Mouse (Mus musculus) midbrain, embryonic 16.5 days (tissue): ENCODE results near the gene 2610001J05Rik. TPM values are rescaled to one million over a fixed set of nuclear protein-coding genes. Genes with fewer than 3 reads are reported as not detected.
A peak's percentile ranks its signal among the peaks of the same experiment; 100 is the strongest.

ENCODE experiments used
- ATAC-seq: fragments of 200-750 bp; cut with Nextera tagmentation; 2 replicates; pipeline ENCODE4 v1.8.0; 2017; ENCODE audit warnings: moderate TSS enrichment
- H3K27ac ChIP-seq: fragments of 300-500 bp; sonication (generic); 2 replicates; pipeline ENCODE4 v1.5.1; 2014; ENCODE audit warnings: mild to moderate bottlenecking, low read length, mixed read lengths
- H3K27me3 ChIP-seq: fragments of 300-500 bp; sonication (generic); 2 replicates; pipeline ENCODE4 v1.6.1; 2014; ENCODE audit warnings: low read depth, low read length, mixed read lengths; ENCODE audit not compliant: control insufficient read depth, insufficient read depth
- H3K36me3 ChIP-seq: fragments of 300-500 bp; sonication (generic); 2 replicates; pipeline ENCODE4 v1.6.1; 2014; ENCODE audit warnings: mild to moderate bottlenecking, low read length, moderate library complexity, mixed read lengths; ENCODE audit not compliant: control insufficient read depth, insufficient read depth
- H3K4me1 ChIP-seq: fragments of 300-500 bp; sonication (generic); 2 replicates; pipeline ENCODE4 v1.6.1; 2014; ENCODE audit warnings: mild to moderate bottlenecking, low read length, mixed read lengths; ENCODE audit not compliant: control insufficient read depth, insufficient read depth
- H3K4me2 ChIP-seq: fragments of 300-500 bp; sonication (generic); 2 replicates; pipeline ENCODE4 v1.6.1; 2014; ENCODE audit warnings: mild to moderate bottlenecking, low read length, mixed read lengths
- H3K4me3 ChIP-seq: fragments of 300-500 bp; sonication (generic); 2 replicates; pipeline ENCODE4 v1.5.1; 2014; ENCODE audit warnings: low read depth, mild to moderate bottlenecking, low read length, moderate library complexity, mixed read lengths
- H3K9ac ChIP-seq: fragments of 300-500 bp; sonication (generic); 2 replicates; pipeline ENCODE4 v1.6.1; 2014; ENCODE audit warnings: low read depth, low read length, mixed read lengths
- H3K9me3 ChIP-seq: fragments of 300-500 bp; sonication (generic); replicated peaks from 2 replicates; pipeline ENCODE4 v1.6.1; 2014; ENCODE audit warnings: mild to moderate bottlenecking, low read length, mixed read lengths; ENCODE audit not compliant: control insufficient read depth, poor library complexity, severe bottlenecking
- WGBS: fragments of 180-500 bp; shearing (Covaris S2); extraction: QIAGEN DNeasy Blood & Tissue Kit; methylation state at CpG from one replicate; pipeline ENCODE4 v1.1.7; 2014; 5-methylcytosine and 5-hydroxymethylcytosine counted together
- polyA plus RNA-seq: library from polyadenylated mRNA; unstranded; fragments of >200 nt; fragmentation: Nextera tagmentation; extraction: Ambion mirVana; gene quantifications from 2 replicates; pipeline ENCODE4 v1.2.1, GENCODE M21; 2015

Gene 2610001J05Rik
- polyA plus RNA-seq, 1 experiment from 2014 or later = 110 TPM

GRCm38 (mm10) chr6:13837916-13838676, 33.2 kb downstream of the 2610001J05Rik start:
- H3K9me3 ChIP-seq = no peaks in the 10 kb centered on the region
- peaks cover 5% of the 10 kb centered on the region for H3K4me1 ChIP-seq
- WGBS = under 1% methylated on average over 19 of the region's 19 CpGs
- H3K9ac ChIP-seq = peak overlapping the region; percentile 74
- H3K4me3 ChIP-seq = peak overlapping the region; percentile 56
- peak overlapping the region; percentile 97 for H3K27ac ChIP-seq
- H3K27me3 ChIP-seq = no peaks in the 10 kb centered on the region
- peak overlapping the region; percentile 86 for H3K4me2 ChIP-seq
- no peaks in the 10 kb centered on the region for H3K36me3 ChIP-seq
- peak; percentile 44 for ATAC-seq

DNA sequence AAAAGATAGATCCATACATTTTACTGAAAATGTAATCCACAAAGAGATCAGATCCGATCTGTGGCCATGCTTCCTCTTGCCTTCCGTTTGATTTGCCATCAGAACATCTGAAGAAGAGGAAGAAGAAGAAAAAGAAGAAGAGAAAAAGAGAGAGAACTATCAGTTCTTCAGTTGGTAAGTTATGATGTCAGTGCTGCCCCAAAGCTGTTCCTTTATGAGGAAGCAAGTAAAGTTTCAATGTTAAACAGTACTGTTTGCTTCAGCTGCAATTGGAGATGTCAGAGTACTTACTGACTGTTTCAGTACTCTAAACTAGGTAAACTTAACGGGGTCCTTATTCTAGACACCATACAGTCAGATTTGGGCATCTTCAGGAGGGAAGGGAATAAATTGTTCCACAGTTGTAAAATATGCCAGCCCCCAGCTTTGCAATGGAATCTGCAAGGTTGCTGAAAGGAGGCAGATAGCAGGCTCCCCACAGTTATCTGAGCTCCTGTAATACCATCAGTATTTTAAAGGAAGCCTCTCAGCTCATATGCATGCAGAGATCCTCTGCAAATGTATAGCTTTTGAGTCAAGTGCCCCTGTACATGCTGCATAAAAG, 34.2 kb downstream of the 2610001J05Rik start:
- Histone ChIP-seq H3K27me3 (no peaks in the 10 kb centered on the region), H3K27ac (peak overlapping the region; percentile 97), H3K4me1 (peaks cover 14% of the 10 kb centered on the region), H3K9me3 (no peaks in the 10 kb centered on the region), H3K9ac (peak overlapping the region; percentile 74), H3K4me3 (peak overlapping the region; percentile 56), H3K4me2 (peak overlapping the region; percentile 86), H3K36me3 (no peaks in the 10 kb centered on the region)
- WGBS = 47% methylated on average over 3 of the region's 3 CpGs
- no peak for ATAC-seq

GRCm38 (mm10) chr6:13835720-13836665, 35.3 kb downstream of the 2610001J05Rik start:
- Histone ChIP-seq H3K36me3 (no peaks in the 10 kb centered on the region), H3K27me3 (no peaks in the 10 kb centered on the region), H3K4me2 (peak overlapping the region; percentile 86), H3K9me3 (no peaks in the 10 kb centered on the region), H3K9ac (peak overlapping the region; percentile 74), H3K4me1 (peaks cover 19% of the 10 kb centered on the region), H3K27ac (peak overlapping the region; percentile 97), H3K4me3 (peak overlapping the region; percentile 56)
- 25% methylated on average over 17 of the region's 17 CpGs for WGBS
- peak; percentile 52 for ATAC-seq

DNA sequence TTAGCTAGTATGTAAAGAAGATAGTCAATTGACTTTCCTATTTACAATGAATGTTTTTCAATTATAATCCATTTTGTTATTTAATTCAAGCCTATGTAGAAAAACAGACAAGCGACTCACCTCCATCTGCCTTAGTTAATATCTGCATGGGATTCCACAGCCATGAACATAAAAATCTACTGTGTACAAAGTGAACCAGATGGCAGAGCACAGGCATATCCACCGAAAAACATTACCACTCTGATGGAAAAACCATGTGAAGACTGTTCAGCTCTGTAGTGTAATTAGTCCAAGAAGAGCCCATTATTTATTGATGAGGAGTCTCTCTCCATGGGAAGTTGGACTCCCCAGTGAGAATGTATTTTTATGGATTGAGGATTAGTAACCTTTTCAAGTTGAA, 38.5 kb downstream of the 2610001J05Rik start:
- Histone ChIP-seq H3K9ac (no peak overlapping the region), H3K4me2 (peak overlapping the region; percentile 38), H3K36me3 (no peaks in the 10 kb centered on the region), H3K9me3 (no peaks in the 10 kb centered on the region), H3K4me1 (peaks cover 23% of the 10 kb centered on the region), H3K27ac (no peak overlapping the region), H3K27me3 (no peaks in the 10 kb centered on the region), H3K4me3 (peak overlapping the region; percentile 12)
- ATAC-seq = no peak
- 57% methylated on average over 2 of the region's 2 CpGs for WGBS

- H3K4me1 ChIP-seq = peaks cover 23% of the 10 kb centered on the region
- WGBS = 89% methylated on average over 1 of the region's 1 CpGs
- no peak overlapping the region for H3K9ac ChIP-seq
- no peak overlapping the region for H3K4me2 ChIP-seq
- H3K27me3 ChIP-seq = no peaks in the 10 kb centered on the region
- no peak overlapping the region for H3K4me3 ChIP-seq
- H3K9me3 ChIP-seq = no peaks in the 10 kb centered on the region
- ATAC-seq = no peak
- no peak overlapping the region for H3K27ac ChIP-seq
- 0 out of 2 replicates have a peak, but pooled peaks cover 2% of the 10 kb centered on the region for H3K36me3 ChIP-seq
Measured at GRCm38 (mm10) chr6:13828877-13829276, 42.4 kb downstream of the 2610001J05Rik start.

Other genes with a start within 250 kb of the 2610001J05Rik start
- gene Bmt2, start 193.6 kb downstream of the 2610001J05Rik start, polyA plus RNA-seq = 19.7 and 22.4 TPM in 2 replicates
- 121 and 122 TPM in 2 replicates for gene Gpr85, start 31.6 kb downstream of the 2610001J05Rik start, polyA plus RNA-seq